ENCODE assay signal across 12 mouse cellular contexts in the genomic region with DNA sequence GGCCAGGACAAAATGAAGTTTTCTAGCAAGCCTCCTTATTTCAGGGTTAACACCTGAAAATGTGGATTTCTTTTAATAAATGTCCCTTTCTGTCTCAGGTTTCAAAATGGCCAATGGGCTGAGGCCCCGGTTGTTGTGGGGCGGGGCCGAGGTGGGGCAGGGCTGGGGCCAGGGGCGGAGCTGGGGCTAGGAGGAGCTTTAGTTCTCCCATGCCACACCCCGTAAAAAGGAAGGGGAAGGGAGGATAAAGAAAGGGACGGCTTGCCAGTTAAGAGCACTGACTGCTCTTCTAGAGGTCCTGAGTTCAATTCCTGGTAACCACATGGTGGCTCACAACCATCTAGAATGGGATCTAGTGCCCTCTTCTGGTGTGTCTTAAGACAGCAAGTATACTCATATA. TPM values are rescaled to one million over a fixed set of nuclear protein-coding genes. Genes with fewer than 3 reads are reported as not detected.
DNase-seq lines count a peak whose midpoint lies in the region; ATAC-seq and TF ChIP-seq lines count a peak whose summit lies in the region.
"Had no signal": no experiment of that assay in that cellular context is flagged by ENCODE, and none has a peak within 500 bp of the region (broad histone marks: within the 10 kb centered on the region; RNA-seq: fewer than 3 reads in every experiment).

No protein-coding gene starts in this region.

- DNase-seq in embryo, embryonic 11 days: peak; percentile 46
- DNase-seq in embryo, embryonic 9.5 days (ENCODE audit: extremely low spot score): no peak
- no peak for DNase-seq in layer of hippocampus, adult 2 months (ENCODE audit: low spot score in 2 of 2)
- no peak for DNase-seq in layer of hippocampus, postnatal 25 days (ENCODE audit: extremely low spot score in 1 of 2, low spot score in 1 of 2)
- DNase-seq in c-Kit-positive CD71-negative TER-119-negative erythroid progenitor cells, embryonic 14.5 days (ENCODE audit: low read depth): peak; percentile 36
- peak; percentile 13 to 33 (median 26) for DNase-seq in liver, embryonic 14.5 days (ENCODE audit: low read depth in 3 of 3, low spot score in 3 of 3)
- DNase-seq in cerebellum, postnatal 10 days: no peak
- DNase-seq in ovary, postnatal 14 days (ENCODE audit: low spot score): no peak
- DNase-seq: cerebellum, adult 11-12 months had no signal

- H3K27ac ChIP-seq in layer of hippocampus, adult 2 months: no peak overlapping the region
- H3K27ac ChIP-seq in liver, embryonic 14.5 days: no peak overlapping the region

- H3K4me2 ChIP-seq in liver, embryonic 14.5 days (ENCODE audit: low read depth): no peak overlapping the region

- no peaks in the 10 kb centered on the region for H3K9me3 ChIP-seq in liver, embryonic 14.5 days (ENCODE audit: control insufficient read depth, low read length)

- TF ChIP-seq EP300 in liver, embryonic 14.5 days (IDR thresholded peaks at IDR 0.05; ENCODE audit: low read depth): no peak

- H3K4me1 ChIP-seq in liver, embryonic 14.5 days (replicated peaks; ENCODE audit: control insufficient read depth in 2 of 2, insufficient read depth in 2 of 2, low read length in 1 of 2): no peaks in the 10 kb centered on the region; a peak in 1 of 4 replicates

- no peaks in the 10 kb centered on the region for H3K27me3 ChIP-seq in liver, embryonic 14.5 days (ENCODE audit: control insufficient read depth, insufficient read depth, low read length)

- no peaks in the 10 kb centered on the region for H3K36me3 ChIP-seq in liver, embryonic 14.5 days (replicated peaks; ENCODE audit: control insufficient read depth, insufficient read depth, low read depth)

- no peak overlapping the region for H3K4me3 ChIP-seq in layer of hippocampus, adult 2 months
- no peak overlapping the region for H3K4me3 ChIP-seq in liver, embryonic 14.5 days (ENCODE audit: insufficient read depth in 1 of 2, low read depth in 2 of 2, low read length in 2 of 2)

- no peak overlapping the region for H3K9ac ChIP-seq in liver, embryonic 14.5 days (replicated peaks)

- peak; percentile 52 for TF ChIP-seq CTCF in layer of hippocampus, adult 2 months (conservative IDR thresholded peaks at IDR 0.05)
- TF ChIP-seq CTCF in liver, embryonic 14.5 days (IDR thresholded peaks at IDR 0.05; ENCODE audit: low read depth): no peak

- peak; percentile 40; the same call in 1 of the 2 replicates for ATAC-seq in liver, embryonic 14.5 days (ENCODE audit: insufficient read depth)

- WGBS in liver, embryonic 14.5 days (ENCODE audit: insufficient replicate concordance): 8% methylated on average over 6 of the region's 6 CpGs

RNA-seq across cellular contexts. Expression of a gene that starts 39.6 kb away (rescaled TPM):
- 10 to 100 TPM; 60.2 to 62.1 TPM for total RNA-seq in layer of hippocampus, adult 2 months (2021)
- 10 to 100 TPM; 61.2 to 64.5 TPM for total RNA-seq in layer of hippocampus, postnatal 25 days (2021)
- polyA plus RNA-seq in liver, embryonic 14.5 days (2012; rRNA removed): 1.1 and 1.2 TPM in 2 replicates
- polyA plus RNA-seq in liver, embryonic 14.5 days (2014; fragmentation: Nextera tagmentation; extraction: Ambion mirVana): 0.63 and 0.68 TPM in 2 replicates

RNA-seq across cellular contexts. Expression of a gene that starts 45.3 kb away (rescaled TPM):
- total RNA-seq in layer of hippocampus, adult 2 months (2021): not detected
- not detected for total RNA-seq in layer of hippocampus, postnatal 25 days (2021)
- not detected in 2 replicates for polyA plus RNA-seq in liver, embryonic 14.5 days (2012; rRNA removed)
- not detected in 2 replicates for polyA plus RNA-seq in liver, embryonic 14.5 days (2014; fragmentation: Nextera tagmentation; extraction: Ambion mirVana)
- total RNA-seq: left cerebral cortex, postnatal 36 days had no signal
- polyA plus RNA-seq: C2C12; gonadal fat pad, adult 2 months had no signal

Comparison
In these comparisons a context has a peak if more than half of its experiments do, and no peak if none do; other contexts are left out.
1. DNase-seq: peak in embryo, embryonic 11 days (single experiment), c-Kit-positive CD71-negative TER-119-negative erythroid progenitor cells, embryonic 14.5 days (single experiment) and liver, embryonic 14.5 days (3 of 3); none in embryo, embryonic 9.5 days (single experiment), layer of hippocampus, adult 2 months (0 of 2), layer of hippocampus, postnatal 25 days (0 of 2), cerebellum, postnatal 10 days (0 of 2) and ovary, postnatal 14 days (single experiment).